Mouse (Mus musculus) heart, adult 9 months (tissue): ENCODE results near the gene Snx11.
"Not testable (repeated sequence)": the region's sequence is repeated elsewhere in the genome, so short reads cannot be mapped to it uniquely, and the experiment has no call there.

Experiments used
- DNase-seq, 2 experiments: peaks; one replicate each; pipeline ENCODE4 v3.0.0; 2022; ENCODE audit warnings: low spot score in 2 of 2

The Snx11 gene

DNA sequence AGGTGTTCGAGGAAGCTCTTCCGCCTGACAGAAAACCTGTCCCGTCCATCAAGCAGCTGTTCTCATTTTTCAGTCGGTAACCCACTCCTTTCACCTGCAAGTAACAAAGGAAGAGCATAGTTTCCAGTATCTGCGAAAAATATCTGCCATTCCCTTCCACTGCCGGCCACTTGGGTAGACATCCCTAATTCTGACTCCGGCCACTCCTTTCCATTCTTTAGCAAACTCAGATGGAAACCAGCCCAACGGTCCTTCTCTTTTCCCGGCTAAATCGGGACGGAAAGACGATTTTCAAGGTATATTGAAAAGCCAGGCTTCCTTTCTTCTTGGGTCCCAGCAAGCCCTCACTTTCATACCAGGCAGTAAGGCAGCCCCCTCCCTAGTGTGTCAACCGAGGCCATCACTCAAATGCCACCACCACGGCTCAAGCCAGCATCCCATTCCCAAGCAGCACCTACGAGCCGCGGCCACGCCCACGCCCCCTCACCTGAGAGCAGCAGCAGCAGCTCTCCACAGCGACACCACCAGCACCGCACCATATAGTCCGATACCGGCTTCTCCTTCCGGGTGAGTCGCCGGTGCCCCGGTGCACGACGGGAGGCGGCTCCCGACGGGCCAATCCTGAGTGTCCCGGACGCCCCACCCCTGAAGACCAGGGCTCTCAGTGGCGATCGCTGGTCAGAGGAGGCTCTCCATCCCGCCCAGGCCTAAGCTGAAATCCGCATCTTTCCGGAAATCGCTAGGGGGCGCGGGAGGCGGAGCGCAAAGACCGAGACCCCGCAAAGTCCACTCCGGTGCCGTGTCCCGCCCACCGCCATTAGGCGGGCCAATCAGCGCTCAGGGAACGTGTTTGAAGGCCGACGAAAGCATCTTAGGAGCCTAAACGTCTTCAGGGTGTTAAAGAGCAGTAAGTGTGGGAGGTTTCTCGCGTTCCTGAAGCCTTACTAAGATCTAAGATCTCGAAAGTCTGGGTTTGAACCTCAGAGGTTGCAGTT lies at the start of gene Snx11:
Gene Snx11 (minus strand): TSS at position 592 of the 995 bp plus-strand sequence.
- DNase-seq, result peak; percentile 100

DNA sequence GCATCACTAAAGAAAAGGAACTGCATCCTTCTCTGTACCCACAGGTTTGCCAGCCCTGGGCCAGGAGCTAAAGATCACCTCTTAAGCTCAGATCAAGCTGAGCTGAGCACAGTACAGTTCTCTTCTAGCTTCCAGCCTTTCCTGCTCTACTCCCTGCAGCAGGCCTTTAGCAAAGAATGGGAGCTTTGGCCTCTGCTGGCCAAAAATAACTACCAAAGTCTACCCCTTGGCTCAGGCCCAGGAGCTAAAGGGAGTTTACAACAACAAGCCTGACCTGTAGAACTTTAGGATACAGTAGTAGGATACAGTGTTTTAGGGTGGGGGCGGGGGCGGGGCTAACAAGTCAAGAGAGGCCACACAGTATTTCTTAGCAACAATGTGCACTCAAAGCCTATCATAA lies 49.1 kb upstream of the Snx11 start:
- peak in 1 of 2 experiments; percentile 45 for DNase-seq

DNA sequence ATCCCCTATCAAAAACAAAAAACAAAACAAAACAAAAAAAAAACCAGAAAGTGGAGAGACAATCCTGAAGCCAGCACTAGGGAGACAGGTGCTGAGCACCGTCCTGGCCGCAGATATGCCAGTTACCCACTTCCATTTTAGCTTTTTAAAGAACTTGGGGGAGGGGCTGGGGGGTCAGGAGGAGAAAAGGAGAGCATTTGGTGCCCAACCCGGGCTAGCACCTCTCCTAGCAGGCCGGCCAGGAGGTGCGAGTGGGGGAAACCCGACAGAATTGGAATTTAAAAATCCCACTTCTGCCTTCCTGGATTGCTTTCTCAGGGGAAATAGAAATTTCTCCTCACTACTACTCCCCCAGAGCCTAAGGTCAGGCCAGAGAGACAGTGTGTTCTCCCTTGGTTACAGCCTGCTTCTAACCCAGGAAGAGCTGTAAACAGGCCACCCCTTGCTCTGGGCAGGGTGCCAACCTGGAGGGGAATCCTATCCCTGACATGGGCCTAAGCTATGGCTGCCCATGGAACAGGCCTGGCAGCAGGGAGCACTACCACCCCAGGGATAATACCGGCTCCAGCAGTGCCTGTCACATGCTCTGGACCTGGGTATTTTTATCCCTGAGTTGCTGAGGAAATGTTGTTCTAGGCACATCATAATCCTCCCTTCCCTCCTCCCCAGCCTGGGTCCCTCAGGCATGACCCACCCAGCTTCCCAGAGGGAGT lies 47.6 kb upstream of the Snx11 start:
- DNase-seq, result peak; percentile 81 to 86

DNA sequence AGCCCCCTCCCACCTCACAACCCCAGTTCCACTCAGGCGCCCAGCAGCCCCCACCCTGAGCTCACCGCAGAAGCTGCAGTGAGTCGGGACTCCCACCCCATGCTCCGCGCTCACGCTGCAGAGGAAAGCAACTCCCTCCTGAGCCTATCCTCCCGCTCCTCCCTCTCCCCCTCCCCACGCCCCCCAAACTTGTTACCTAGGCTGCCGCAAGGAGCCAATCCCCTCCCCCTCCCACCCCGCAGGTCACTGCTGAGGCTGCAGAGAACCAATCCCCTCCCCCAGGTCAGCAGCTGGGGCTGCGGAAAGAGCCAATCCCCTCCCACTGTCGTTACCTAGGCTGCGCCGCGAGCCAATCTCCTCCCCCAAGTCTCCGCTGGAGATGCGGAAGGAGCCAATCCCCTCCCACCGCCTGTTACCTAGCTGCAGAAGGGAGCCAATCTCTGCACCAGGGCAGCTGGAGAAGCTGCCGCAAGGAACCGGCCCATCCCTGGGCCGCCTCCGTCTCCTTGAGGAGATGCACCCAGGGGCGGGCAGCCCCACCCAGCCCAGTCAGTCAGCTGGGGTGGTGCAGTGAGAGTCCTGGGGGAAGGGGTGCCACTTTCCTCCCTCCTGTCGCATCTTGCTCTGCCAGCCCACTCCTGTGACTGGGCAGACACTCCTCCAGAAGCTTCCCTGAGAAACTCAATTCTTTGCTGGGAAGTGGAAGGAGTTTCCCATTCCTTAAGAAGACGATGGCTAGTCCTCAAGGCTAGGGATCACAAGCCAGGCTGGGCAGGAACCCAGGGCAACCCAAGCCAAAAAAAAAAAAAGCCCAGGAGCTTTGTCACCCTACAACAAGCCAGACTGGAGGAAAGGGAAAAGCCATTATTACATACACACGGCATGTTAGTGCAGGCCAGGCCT lies 46.8 kb upstream of the Snx11 start:
- peak; percentile 85 for DNase-seq

DNA sequence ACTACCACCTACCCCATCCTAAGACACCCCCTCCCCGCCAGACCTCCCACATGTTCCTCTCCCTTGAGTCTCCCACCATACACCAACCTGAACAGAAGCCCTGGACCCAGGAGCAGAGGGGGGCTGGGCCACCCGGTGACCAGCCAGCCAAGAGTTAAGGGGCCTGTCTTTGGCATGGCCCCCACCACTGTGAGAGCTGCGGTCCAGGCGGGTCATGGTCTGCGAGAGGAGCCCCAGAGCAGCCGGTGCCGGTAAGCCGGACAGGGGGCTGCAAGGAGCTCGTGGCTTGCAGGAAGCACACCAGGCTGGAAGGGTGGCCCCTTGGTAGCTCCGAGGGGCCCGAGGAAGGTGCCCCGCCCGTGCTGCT lies 46.1 kb upstream of the Snx11 start:
- DNase-seq, result peak in 1 of 2 experiments; percentile 9

DNA sequence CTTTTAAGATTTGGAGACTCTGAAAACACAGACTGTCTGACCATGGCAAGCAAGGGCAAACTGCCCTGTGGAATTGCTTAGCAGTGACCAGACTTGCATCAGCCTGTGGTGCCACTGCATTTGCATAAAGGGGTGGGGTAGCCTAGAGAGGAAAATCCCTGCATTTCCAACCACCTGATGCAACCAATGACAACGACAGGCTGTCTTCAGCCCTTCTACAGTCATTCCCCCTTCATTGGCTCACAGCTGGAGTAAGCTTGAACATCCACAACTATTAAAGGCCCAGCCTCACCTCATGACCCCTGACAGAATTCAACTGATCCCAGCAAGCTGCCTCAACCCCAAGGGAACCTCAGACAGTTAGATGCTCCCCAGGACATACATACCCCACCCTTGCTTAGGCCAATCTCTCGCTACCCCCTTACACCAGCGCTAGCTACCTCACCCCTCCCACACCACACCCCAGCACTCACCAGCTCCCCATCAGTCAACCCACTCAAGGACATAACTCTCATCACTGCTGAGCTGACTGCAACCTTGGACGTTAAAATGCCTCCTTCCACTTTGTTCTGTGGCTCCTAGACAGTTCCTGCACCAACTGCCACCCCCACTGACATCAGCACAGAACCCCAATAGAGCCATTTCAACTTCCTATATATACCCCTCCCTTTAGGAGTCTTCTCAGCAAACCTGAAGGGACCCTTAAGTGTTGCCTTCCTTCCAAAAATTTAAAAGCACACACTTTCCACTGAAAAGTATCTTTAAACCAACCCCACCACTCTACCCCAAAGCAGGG lies 45.5 kb upstream of the Snx11 start:
- DNase-seq, result peak in 1 of 2 experiments; percentile 10

DNA sequence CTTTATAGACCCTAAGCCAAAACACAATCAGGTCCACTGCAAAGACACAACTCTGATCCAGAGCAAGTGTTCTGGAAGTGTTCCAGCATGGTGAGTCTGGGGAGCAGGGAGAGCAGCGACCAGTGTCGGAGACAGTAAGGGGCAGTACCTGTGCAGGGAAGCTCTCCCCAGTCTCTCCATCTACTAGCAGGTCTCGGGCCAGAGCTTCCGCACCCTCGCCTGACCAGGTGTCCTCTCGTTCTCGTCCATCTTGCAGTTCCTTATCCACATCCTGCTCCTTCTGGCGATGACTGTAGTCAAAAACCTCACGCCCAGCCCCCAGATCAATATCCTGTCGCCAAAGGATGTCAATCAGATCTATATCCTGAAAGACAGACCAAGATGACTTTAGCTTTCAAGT lies 44.6 kb upstream of the Snx11 start:
- no peak for DNase-seq

DNA sequence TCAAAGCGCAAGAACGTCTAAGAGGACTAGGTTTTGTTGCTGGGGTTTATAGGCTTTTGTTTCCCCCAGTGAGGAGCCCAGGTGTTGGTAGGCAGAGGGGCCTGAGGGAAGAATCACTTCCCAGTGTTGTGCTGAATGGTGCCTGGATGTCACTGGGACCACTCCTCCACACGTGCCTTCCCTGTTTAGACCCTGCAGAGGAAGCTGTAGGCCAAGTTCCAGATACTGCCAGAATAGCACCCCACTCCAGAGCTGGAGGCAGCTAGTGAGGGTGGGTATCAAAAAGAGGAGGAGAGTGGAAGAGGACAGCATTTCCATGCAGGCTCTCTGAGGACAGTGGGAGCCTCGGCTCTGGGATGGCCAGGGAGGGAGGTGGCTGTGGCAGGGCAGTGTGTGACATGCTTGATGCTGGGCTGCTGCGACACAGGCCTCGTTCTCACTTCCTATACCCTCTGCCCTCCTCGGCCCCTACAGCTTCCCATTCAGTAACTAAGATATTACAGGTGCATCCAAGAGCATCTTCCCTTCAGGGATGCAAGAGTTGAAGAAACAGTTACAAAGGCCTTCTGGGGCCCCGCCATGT lies 40.9 kb upstream of the Snx11 start:
- DNase-seq, result no peak

DNA sequence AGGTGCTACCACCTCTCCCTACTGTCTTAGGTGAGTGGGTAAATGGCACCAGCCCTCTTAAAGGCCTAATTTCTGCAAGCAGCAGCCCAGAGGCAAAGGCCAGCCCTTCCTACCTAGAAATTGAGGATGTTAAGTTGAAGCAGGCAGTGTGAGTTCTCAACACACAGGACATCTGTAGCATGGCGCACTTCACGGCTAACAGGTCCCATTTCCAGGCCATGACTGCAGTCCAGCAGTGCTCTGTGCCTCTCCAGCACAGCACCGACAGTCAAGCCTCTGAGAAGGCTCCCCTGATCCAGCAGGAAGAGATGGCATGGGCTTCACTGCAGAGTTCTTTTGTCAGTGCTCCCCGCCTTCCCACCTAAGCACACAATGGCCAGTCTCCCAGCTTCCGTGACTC lies 39.6 kb upstream of the Snx11 start:
- DNase-seq, result no peak

DNA sequence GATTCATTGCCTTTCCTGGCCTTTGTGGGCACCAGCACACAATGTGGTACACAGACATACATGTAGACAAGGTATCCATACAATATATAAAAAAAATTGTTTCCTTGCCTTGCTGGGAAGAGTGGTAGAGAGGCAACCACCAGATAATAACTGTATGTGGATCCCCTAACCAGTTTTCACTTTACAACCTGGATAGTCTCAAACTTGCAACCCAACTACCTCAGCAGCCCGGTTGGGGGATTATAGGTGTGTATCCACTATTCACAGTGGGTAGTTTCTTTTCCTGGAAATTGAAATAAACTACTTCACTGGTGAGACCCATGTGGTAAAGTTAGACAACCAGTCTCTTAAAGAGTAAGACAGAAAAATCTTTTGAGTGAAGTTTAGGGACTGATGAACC lies 39.1 kb upstream of the Snx11 start:
- DNase-seq, result no peak

DNA sequence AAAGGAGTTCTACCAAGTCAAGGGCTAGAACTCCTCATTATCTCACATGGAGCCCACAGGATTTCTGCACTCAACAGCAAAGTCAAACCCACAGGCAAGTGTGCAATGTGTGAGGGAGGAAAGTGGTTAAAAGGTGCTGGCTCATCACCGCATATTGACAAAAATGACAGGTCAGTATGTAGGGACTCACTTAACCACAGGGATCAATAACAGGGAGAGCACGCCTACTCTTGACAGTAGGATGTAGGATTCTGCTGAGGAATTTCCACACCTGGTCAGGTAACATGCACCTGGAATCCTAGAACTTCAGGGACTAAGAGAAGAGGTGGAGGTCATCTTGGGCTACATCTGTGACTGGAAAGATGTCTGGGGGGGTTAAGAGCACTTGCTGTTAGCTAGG lies 38.5 kb upstream of the Snx11 start:
- DNase-seq, result no peak

DNA sequence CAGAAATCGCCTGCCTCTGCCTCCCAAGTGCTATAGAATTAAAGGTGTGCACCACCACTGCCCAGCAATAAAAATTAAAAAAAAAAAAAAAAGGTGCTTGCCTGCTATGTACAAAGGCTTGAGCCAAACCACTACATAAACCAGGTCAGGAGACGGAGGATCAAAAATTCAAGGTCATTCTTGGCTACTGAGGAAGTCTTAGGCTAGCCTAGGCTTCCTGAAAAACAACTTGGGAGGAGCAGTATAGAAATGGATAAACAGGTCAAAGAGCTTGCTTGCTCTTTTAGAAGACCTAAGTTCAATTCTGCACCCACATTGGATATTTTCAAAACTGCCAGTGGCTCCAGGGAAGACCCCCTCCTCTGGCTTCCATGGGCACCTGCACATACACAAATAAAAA lies 37.1 kb upstream of the Snx11 start:
- DNase-seq, result no peak

DNA sequence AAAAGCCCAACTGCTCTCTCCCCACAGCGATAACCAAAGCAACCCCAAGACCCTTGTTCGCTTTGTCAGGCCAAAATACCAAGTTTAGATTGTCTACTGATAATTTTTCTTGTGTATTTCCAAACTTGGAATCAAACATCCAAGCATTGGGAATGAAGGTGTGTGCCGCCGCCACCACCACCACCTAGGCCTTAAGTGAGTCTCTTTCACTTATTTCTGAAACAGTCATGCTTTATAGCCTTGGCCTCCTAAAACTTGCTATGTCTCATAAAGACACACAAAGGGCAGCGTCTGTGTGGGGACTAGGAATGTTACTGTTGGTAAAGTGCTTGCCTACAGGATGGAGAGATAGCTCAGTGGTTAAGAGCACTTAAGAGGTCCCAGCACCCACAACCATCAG lies 36.6 kb upstream of the Snx11 start:
- no peak for DNase-seq

DNA sequence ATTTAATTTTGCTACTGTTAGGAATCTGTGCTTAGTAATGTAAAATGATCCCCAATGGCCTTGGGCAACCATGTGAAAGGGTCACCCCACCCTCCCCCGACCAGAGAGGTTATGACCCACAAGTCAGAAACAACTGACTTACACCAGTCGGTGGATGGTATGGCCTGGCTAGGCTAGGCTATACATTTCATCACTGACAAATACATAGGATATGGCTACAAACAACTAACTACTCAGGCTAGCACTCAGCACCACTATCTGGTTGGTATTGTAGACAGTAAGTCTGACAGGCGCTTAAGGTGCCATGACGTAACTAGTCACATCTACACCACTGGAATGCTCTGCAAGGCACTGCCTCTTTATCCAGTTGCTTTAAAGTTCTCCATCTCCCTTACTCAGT lies 36.1 kb upstream of the Snx11 start:
- DNase-seq, result no peak

DNA sequence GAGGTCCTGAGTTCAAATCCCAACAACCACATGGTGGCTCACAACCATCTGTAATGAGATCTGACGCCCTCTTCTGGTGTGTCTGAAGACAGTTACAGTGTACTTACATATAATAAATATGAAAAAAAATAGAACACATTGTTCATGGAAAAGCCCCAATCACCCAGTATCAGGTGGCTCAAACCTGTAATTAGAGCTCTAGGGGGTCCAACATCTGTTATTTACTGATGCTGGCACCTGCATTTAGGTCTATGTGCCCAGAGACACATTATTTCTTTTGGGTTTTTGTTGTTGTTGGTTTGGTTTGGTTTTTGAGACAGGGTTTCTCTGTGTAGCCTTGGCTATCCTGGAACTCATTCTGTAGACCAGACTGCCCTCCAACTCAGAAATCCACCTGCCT lies 33.8 kb upstream of the Snx11 start:
- DNase-seq, result not testable (repeated sequence)

DNA sequence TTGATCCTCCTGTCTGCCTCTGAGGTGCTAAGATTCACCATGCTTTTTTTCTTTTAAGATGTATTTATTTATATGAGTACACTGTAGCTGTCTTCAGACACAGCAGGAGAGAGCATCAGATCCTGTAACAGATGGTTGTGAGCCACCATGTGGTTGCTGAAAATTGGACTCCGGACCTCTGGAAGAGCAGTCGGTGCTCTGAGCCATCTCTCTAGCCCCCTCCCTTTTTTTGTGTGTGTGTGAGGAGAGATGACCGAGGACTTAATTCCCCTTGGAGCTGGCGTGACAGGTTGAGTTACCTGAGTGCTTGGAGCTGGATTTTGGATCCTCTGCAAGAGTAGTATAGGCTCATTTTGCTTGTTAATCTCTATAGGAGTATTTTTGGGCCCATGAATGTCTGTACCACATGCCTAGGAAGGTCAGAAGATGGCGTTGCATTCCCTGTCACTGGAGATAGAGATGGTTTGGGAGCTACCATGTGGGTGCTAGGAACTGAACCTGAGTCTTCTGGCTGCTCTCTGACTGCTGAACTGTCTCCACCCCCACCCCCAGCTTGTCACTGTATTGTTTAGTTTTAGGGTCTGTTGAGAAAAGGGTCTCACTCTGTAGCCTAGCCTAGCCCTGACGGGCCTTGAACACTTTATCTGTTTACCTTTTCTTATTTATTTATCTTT lies 32.3 kb upstream of the Snx11 start:
- no peak for DNase-seq

DNA sequence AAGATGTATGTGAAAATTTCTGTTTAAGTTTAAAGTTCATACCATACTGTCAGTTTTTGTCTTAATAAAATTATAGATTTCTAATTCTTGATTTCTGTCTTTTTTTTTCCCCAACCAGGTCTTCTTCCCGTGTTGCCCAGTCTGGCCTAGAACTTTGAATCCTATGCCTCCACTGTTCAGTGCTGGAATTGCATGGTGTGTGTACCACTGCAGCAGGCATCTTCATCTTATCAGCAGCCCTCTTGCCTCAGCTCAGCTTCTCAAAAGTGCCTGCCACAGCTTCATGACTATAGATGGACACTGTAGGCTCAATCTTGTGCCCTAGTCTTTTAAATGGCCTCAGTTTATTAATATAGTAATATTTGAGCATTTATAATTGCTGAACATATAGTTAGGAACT lies 30.7 kb upstream of the Snx11 start:
- no peak for DNase-seq

DNA sequence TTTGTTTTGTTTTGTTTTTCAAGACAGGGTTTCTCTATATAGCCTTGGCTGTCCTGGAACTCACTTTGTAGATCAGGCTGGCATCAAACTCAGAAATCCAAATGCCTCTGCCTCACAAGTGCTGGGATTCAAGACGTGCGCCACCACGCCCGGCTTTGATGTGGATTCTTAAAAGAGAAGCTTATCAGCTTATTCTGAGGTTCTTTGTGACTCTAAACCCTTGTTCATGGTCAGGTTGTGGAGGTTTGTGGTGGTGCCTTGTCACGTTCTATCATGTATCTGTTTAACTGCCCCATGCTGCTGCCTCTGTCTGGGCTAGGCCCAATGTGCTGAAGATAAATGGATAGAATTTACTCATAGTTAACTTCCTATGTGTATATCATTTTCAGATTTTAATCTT lies 28.2 kb upstream of the Snx11 start:
- no peak for DNase-seq

DNA sequence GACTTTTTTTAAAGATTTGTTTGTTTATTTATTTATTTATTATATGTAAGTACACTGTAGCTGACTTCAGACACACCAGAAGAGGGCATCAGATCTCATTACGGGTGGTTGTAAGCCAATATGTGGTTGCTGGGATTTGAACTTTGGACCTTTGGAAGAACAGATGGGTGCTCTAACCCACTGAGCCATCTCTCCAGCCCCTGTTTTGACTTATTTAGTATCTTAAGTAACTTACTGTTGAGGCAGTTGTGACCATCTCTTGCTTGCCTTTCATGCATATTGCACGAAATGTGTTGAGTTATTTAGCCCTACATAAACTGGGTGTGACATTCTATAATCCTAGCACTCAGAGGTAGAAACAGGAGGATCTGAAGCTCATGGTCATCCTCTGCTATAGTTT lies 22.2 kb upstream of the Snx11 start:
- no peak for DNase-seq

DNA sequence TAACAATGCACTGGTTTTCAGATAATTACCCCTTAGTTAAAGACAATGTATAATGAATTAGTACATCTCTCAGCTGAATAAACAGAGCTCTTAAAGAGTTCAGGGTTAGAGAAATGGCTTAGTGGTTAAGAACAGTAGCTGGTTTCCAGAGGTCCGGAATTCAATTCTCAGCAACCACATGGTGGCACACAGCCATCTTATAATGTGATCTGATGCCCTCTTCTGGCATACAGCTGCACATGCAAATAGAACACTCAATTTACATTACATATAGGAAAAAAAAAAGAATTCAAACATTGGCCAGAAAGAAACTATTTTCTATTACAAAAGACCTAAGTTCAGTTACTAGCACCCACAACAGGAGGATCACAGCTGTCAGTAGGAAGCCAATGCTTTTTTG lies 19.2 kb upstream of the Snx11 start:
- no peak for DNase-seq
